Mouse (Mus musculus) telencephalon, adult 2 months (tissue): ENCODE results near the gene Plscr5.
"Not testable (repeated sequence)": the region's sequence is repeated elsewhere in the genome, so short reads cannot be mapped to it uniquely, and the experiment has no call there.

Experiments
- DNase-seq: peaks from one replicate; pipeline ENCODE4 v3.0.0-alpha.2; 2011; ENCODE audit warnings: low read depth, low spot score

The Plscr5 gene

GRCm38 (mm10) chr9:92192636-92193035, at the start of gene Plscr5:
Plscr5 (plus strand) TSS chr9:92192936.
- not testable (repeated sequence) for DNase-seq

- peak; percentile 11 for DNase-seq
Observed at GRCm38 (mm10) chr9:92147555-92148248, 45.0 kb upstream of the Plscr5 start.

GRCm38 (mm10) chr9:92162213-92162612, 30.5 kb upstream of the Plscr5 start:
- DNase-seq: no peak

- DNase-seq: no peak
Observed at GRCm38 (mm10) chr9:92173318-92173985, 19.3 kb upstream of the Plscr5 start.

GRCm38 (mm10) chr9:92174176-92175075, 18.3 kb upstream of the Plscr5 start:
- DNase-seq: peak; percentile 38

GRCm38 (mm10) chr9:92178861-92179469, 13.8 kb upstream of the Plscr5 start:
- DNase-seq: peak; percentile 21

GRCm38 (mm10) chr9:92191295-92191694, 1.4 kb upstream of the Plscr5 start:
- no peak for DNase-seq

- no peak for DNase-seq
Observed at GRCm38 (mm10) chr9:92198408-92198807, 5.7 kb downstream of the Plscr5 start.

- DNase-seq: no peak
Observed at GRCm38 (mm10) chr9:92199564-92199963, 6.8 kb downstream of the Plscr5 start.

GRCm38 (mm10) chr9:92204397-92204796, 11.7 kb downstream of the Plscr5 start:
- DNase-seq: no peak

- peak; percentile 36 for DNase-seq
Observed at GRCm38 (mm10) chr9:92207307-92207706, 14.6 kb downstream of the Plscr5 start.

- no peak for DNase-seq
Observed at GRCm38 (mm10) chr9:92207757-92208156, 15.0 kb downstream of the Plscr5 start.

- DNase-seq: no peak
Observed at GRCm38 (mm10) chr9:92209850-92210249, 17.1 kb downstream of the Plscr5 start.

GRCm38 (mm10) chr9:92210386-92210967, 17.7 kb downstream of the Plscr5 start:
- no peak for DNase-seq

- no peak for DNase-seq
Observed at GRCm38 (mm10) chr9:92211048-92211447, 18.3 kb downstream of the Plscr5 start.

- DNase-seq: no peak
Observed at GRCm38 (mm10) chr9:92217484-92217883, 24.7 kb downstream of the Plscr5 start.

GRCm38 (mm10) chr9:92217896-92218295, 25.2 kb downstream of the Plscr5 start:
- no peak for DNase-seq

GRCm38 (mm10) chr9:92220151-92220550, 27.4 kb downstream of the Plscr5 start:
- no peak for DNase-seq

GRCm38 (mm10) chr9:92221480-92221879, 28.7 kb downstream of the Plscr5 start:
- DNase-seq: no peak

GRCm38 (mm10) chr9:92224598-92225231, 32.0 kb downstream of the Plscr5 start:
- DNase-seq: no peak

- DNase-seq: no peak
Observed at GRCm38 (mm10) chr9:92226127-92226655, 33.5 kb downstream of the Plscr5 start.
